Mouse (Mus musculus) embryonic facial prominence, embryonic 12.5 days (tissue): Measurements from ENCODE around the gene BC024063. TPM values are rescaled to one million over a fixed set of nuclear protein-coding genes. Genes with fewer than 3 reads are reported as not detected.
"Not testable (repeated sequence)": the region's sequence is repeated elsewhere in the genome, so short reads cannot be mapped to it uniquely, and the experiment has no call there.

Source experiments
- ATAC-seq: fragments of 200-750 bp; cut with Nextera tagmentation; 2 replicates; pipeline ENCODE4 v1.8.0; 2017; ENCODE audit not compliant: insufficient number of reproducible peaks, insufficient read depth, low FRiP score, low TSS enrichment
- H3K27ac ChIP-seq: fragments of 300-500 bp; sonication (generic); 2 replicates; pipeline ENCODE4 v1.5.1; 2016; ENCODE audit warnings: mild to moderate bottlenecking
- H3K27me3 ChIP-seq: fragments of 300-500 bp; sonication (generic); 2 replicates; pipeline ENCODE4 v1.6.1; 2016; ENCODE audit warnings: mild to moderate bottlenecking, moderate library complexity
- H3K36me3 ChIP-seq: fragments of 300-500 bp; sonication (generic); 2 replicates; pipeline ENCODE4 v1.6.1; 2016; ENCODE audit warnings: mild to moderate bottlenecking
- H3K4me1 ChIP-seq: fragments of 300-500 bp; sonication (generic); 2 replicates; pipeline ENCODE4 v1.6.1; 2016
- H3K4me2 ChIP-seq: fragments of 300-500 bp; sonication (generic); replicated peaks from 2 replicates; pipeline ENCODE4 v1.6.1; 2016; ENCODE audit warnings: mild to moderate bottlenecking, moderate library complexity
- H3K4me3 ChIP-seq: fragments of 300-500 bp; sonication (generic); 2 replicates; pipeline ENCODE4 v1.5.1; 2016; ENCODE audit warnings: mild to moderate bottlenecking
- H3K9ac ChIP-seq: fragments of 300-500 bp; sonication (generic); 2 replicates; pipeline ENCODE4 v1.6.1; 2016; ENCODE audit warnings: mild to moderate bottlenecking, moderate library complexity
- H3K9me3 ChIP-seq: fragments of 300-500 bp; sonication (generic); 2 replicates; pipeline ENCODE4 v1.6.1; 2016; ENCODE audit warnings: mild to moderate bottlenecking, moderate library complexity
- WGBS: fragments of 180-500 bp; shearing (Covaris S2); methylation state at CpG from one replicate; pipeline ENCODE4 v1.1.7; 2016; 5-methylcytosine and 5-hydroxymethylcytosine counted together
- polyA plus RNA-seq: library from polyadenylated mRNA; unstranded; fragments of >200 nt; fragmentation: Nextera tagmentation; extraction: Ambion mirVana; gene quantifications from 2 replicates; pipeline ENCODE4 v1.2.1, GENCODE M21; 2016

BC024063 gene
- polyA plus RNA-seq, result 6.8 and 7.3 TPM in 2 replicates

GRCm38 (mm10) chr10:82082728-82083621 lies at the start of gene BC024063:
BC024063 (plus strand) TSS chr10:82083353.
- H3K9me3 ChIP-seq, result peaks cover 12% of the 10 kb centered on the region
- H3K27ac ChIP-seq, result peak within 1 kb of the TSS; percentile 76; the same call in 1 of the 2 replicates
- H3K27me3 ChIP-seq, H3K36me3 ChIP-seq, H3K4me1 ChIP-seq: not testable (repeated sequence)
- H3K4me2 ChIP-seq, result peak within 1 kb of the TSS; percentile 44
- 18% methylated on average over 42 of the region's 42 CpGs for WGBS
- peak within 1 kb of the TSS; percentile 48 for H3K4me3 ChIP-seq
- H3K9ac ChIP-seq, result peak within 1 kb of the TSS; percentile 53; the same call in 1 of the 2 replicates
- peak; percentile 93 for ATAC-seq

- Histone ChIP-seq H3K27ac (no peak overlapping the region), H3K27me3 (no peaks in the 10 kb centered on the region), H3K36me3 (no peaks in the 10 kb centered on the region), H3K4me2 (no peak overlapping the region), H3K9ac (no peak overlapping the region), H3K4me3 (no peak overlapping the region), H3K4me1 (no peaks in the 10 kb centered on the region), H3K9me3 (peaks cover 12% of the 10 kb centered on the region)
- 61% methylated on average over 2 of the region's 2 CpGs for WGBS
- no peak for ATAC-seq
These were observed 41.0 kb upstream of the BC024063 start for GRCm38 (mm10) chr10:82042191-82042590.

- H3K9ac ChIP-seq, result no peak overlapping the region
- no peak overlapping the region for H3K4me2 ChIP-seq
- no peaks in the 10 kb centered on the region for H3K27me3 ChIP-seq
- H3K36me3 ChIP-seq, result peaks cover 9% of the 10 kb centered on the region
- WGBS, result 89% methylated on average over 3 of the region's 3 CpGs
- no peak overlapping the region for H3K27ac ChIP-seq
- 0 out of 2 replicates have a peak, but pooled peaks cover 4% of the 10 kb centered on the region for H3K4me1 ChIP-seq
- H3K4me3 ChIP-seq, result no peak overlapping the region
- no peak for ATAC-seq
- H3K9me3 ChIP-seq, result peaks cover 41% of the 10 kb centered on the region
These were observed 36.5 kb upstream of the BC024063 start for GRCm38 (mm10) chr10:82046603-82047002.

GRCm38 (mm10) chr10:82047597-82048459 lies 35.3 kb upstream of the BC024063 start, which contains the start of gene Zfp873:
Zfp873 (plus strand) TSS chr10:82048123.
- Histone ChIP-seq H3K9ac (peak within 1 kb of the TSS; percentile 66), H3K9me3 (peaks cover 52% of the 10 kb centered on the region), H3K36me3 (peaks cover 19% of the 10 kb centered on the region), H3K4me2 (peak within 1 kb of the TSS; percentile 50), H3K27ac (peak within 1 kb of the TSS; percentile 92), H3K4me3 (peak within 1 kb of the TSS; percentile 63), H3K27me3 (no peaks in the 10 kb centered on the region), H3K4me1 (0 out of 2 replicates have a peak, but pooled peaks cover 4% of the 10 kb centered on the region)
- peak; percentile 95 for ATAC-seq
- 10% methylated on average over 35 of the region's 35 CpGs for WGBS

- Histone ChIP-seq H3K9ac (peak overlapping the region; percentile 66; the same call in 1 of the 2 replicates), H3K27ac (peak overlapping the region; percentile 92), H3K4me3 (peak overlapping the region; percentile 63), H3K36me3 (peaks cover 25% of the 10 kb centered on the region), H3K4me2 (peak overlapping the region; percentile 50), H3K9me3 (peaks cover 58% of the 10 kb centered on the region)
- WGBS, result 29% methylated on average over 10 of the region's 10 CpGs
- H3K4me1 ChIP-seq, ATAC-seq, H3K27me3 ChIP-seq: not testable (repeated sequence)
These were observed 34.7 kb upstream of the BC024063 start for GRCm38 (mm10) chr10:82048460-82048804.

GRCm38 (mm10) chr10:82083622-82083971 lies 444 bp downstream of the BC024063 start:
- 27% methylated on average over 14 of the region's 14 CpGs for WGBS
- Histone ChIP-seq H3K9ac (0 out of 2 replicates have a peak overlapping the region, but pooled peaks have one; percentile 53), H3K4me2 (peak overlapping the region; percentile 44), H3K9me3 (peaks cover 12% of the 10 kb centered on the region), H3K27ac (0 out of 2 replicates have a peak overlapping the region, but pooled peaks have one; percentile 76), H3K4me3 (peak overlapping the region; percentile 48)
- not testable (repeated sequence) for H3K36me3 ChIP-seq, H3K27me3 ChIP-seq, H3K4me1 ChIP-seq, ATAC-seq

- no peak overlapping the region for H3K4me3 ChIP-seq
- no peaks in the 10 kb centered on the region; the same call in 1 of the 2 replicates for H3K36me3 ChIP-seq
- no peak overlapping the region for H3K4me2 ChIP-seq
- no peaks in the 10 kb centered on the region for H3K27me3 ChIP-seq
- WGBS, result 74% methylated on average over 3 of the region's 3 CpGs
- ATAC-seq, result no peak
- H3K9ac ChIP-seq, result no peak overlapping the region
- no peaks in the 10 kb centered on the region for H3K4me1 ChIP-seq
- peaks cover 28% of the 10 kb centered on the region for H3K9me3 ChIP-seq
- no peak overlapping the region for H3K27ac ChIP-seq
These were observed 34.1 kb downstream of the BC024063 start for GRCm38 (mm10) chr10:82117206-82117605.

GRCm38 (mm10) chr10:82127850-82128401 lies 44.8 kb downstream of the BC024063 start, which contains the start of gene AU041133:
AU041133 (plus strand) TSS chr10:82128013.
- no peaks in the 10 kb centered on the region for H3K4me1 ChIP-seq
- peak within 1 kb of the TSS; percentile 56 for H3K4me2 ChIP-seq
- 3% methylated on average over 41 of the region's 41 CpGs for WGBS
- peak; percentile 99 for ATAC-seq
- H3K27ac ChIP-seq, result peak within 1 kb of the TSS; percentile 80
- H3K9ac ChIP-seq, result peak within 1 kb of the TSS; percentile 61
- H3K4me3 ChIP-seq, result peak within 1 kb of the TSS; percentile 66
- H3K27me3 ChIP-seq, result no peaks in the 10 kb centered on the region
- H3K36me3 ChIP-seq, result peaks cover 7% of the 10 kb centered on the region; the same call in 1 of the 2 replicates
- H3K9me3 ChIP-seq, result peaks cover 35% of the 10 kb centered on the region

- Histone ChIP-seq H3K4me2 (no peak overlapping the region), H3K9me3 (peaks cover 33% of the 10 kb centered on the region), H3K36me3 (peaks cover 48% of the 10 kb centered on the region), H3K27ac (no peak overlapping the region), H3K27me3 (no peaks in the 10 kb centered on the region), H3K4me3 (no peak overlapping the region), H3K4me1 (no peaks in the 10 kb centered on the region), H3K9ac (no peak overlapping the region)
- ATAC-seq, result no peak
- WGBS, result 92% methylated on average over 1 of the region's 1 CpGs
These were observed 62.1 kb downstream of the BC024063 start for GRCm38 (mm10) chr10:82145282-82145681.

- no peaks in the 10 kb centered on the region for H3K27me3 ChIP-seq
- no peak overlapping the region for H3K4me3 ChIP-seq
- H3K4me2 ChIP-seq, result no peak overlapping the region
- H3K36me3 ChIP-seq, result peaks cover 64% of the 10 kb centered on the region
- H3K9ac ChIP-seq, result no peak overlapping the region
- 85% methylated on average over 4 of the region's 4 CpGs for WGBS
- ATAC-seq, result no peak
- peaks cover 54% of the 10 kb centered on the region for H3K9me3 ChIP-seq
- H3K27ac ChIP-seq, result no peak overlapping the region
- H3K4me1 ChIP-seq, result no peaks in the 10 kb centered on the region
These were observed 64.4 kb downstream of the BC024063 start for GRCm38 (mm10) chr10:82147571-82147970.
